Mouse (Mus musculus): ENCODE measurements around the gene Hoxd12. TPM values are rescaled to one million over a fixed set of nuclear protein-coding genes. Genes with fewer than 3 reads are reported as not detected.

Hoxd12 gene
- polyA plus RNA-seq, 1 experiment, result not detected

- peaks cover 11% of the 10 kb centered on the region for H3K27me3 ChIP-seq (ENCODE audit: control insufficient read depth, insufficient read depth, low read length)
- no peak for TF ChIP-seq CTCF (IDR thresholded peaks at IDR 0.05; ENCODE audit: extremely low read depth, insufficient read length, insufficient replicate concordance, low read depth, low read length)
- no peaks in the 10 kb centered on the region for H3K36me3 ChIP-seq (ENCODE audit: control insufficient read depth, insufficient read depth, low read length)
- 26% methylated on average over 5 of the region's 5 CpGs for WGBS
- H3K27ac ChIP-seq (ENCODE audit: insufficient read depth, low read depth, low read length), result no peak overlapping the region
- no peak overlapping the region for H3K4me3 ChIP-seq (ENCODE audit: low read depth, low read length)
- peaks cover 8% of the 10 kb centered on the region for H3K4me1 ChIP-seq (ENCODE audit: control insufficient read depth, insufficient read depth, insufficient read length, low read length)
Observed at GRCm38 (mm10) chr2:74720955-74721491, 46.2 kb downstream of the Hoxd12 start.

- H3K27me3 ChIP-seq (ENCODE audit: control insufficient read depth, insufficient read depth, low read length), result peaks cover 15% of the 10 kb centered on the region
- H3K4me3 ChIP-seq (ENCODE audit: low read depth, low read length), result no peak overlapping the region
- no peak overlapping the region for H3K27ac ChIP-seq (ENCODE audit: insufficient read depth, low read depth, low read length)
- no peaks in the 10 kb centered on the region for H3K36me3 ChIP-seq (ENCODE audit: control insufficient read depth, insufficient read depth, low read length)
- TF ChIP-seq POLR2A (IDR thresholded peaks at IDR 0.05; ENCODE audit: low read depth, low read length) (no peak), CTCF (IDR thresholded peaks at IDR 0.05; ENCODE audit: extremely low read depth, insufficient read length, insufficient replicate concordance, low read depth, low read length) (no peak)
- peaks cover 8% of the 10 kb centered on the region for H3K4me1 ChIP-seq (ENCODE audit: control insufficient read depth, insufficient read depth, insufficient read length, low read length)
- WGBS, result 5% methylated on average over 6 of the region's 6 CpGs
Observed at GRCm38 (mm10) chr2:74721882-74722281, 47.1 kb downstream of the Hoxd12 start.

- Histone ChIP-seq H3K4me3 (ENCODE audit: low read depth, low read length) (no peak overlapping the region), H3K4me1 (ENCODE audit: control insufficient read depth, insufficient read depth, insufficient read length, low read length) (peaks cover 10% of the 10 kb centered on the region), H3K27me3 (ENCODE audit: control insufficient read depth, insufficient read depth, low read length) (peaks cover 25% of the 10 kb centered on the region), H3K27ac (ENCODE audit: insufficient read depth, low read depth, low read length) (no peak overlapping the region), H3K36me3 (ENCODE audit: control insufficient read depth, insufficient read depth, low read length) (no peaks in the 10 kb centered on the region)
- TF ChIP-seq POLR2A (IDR thresholded peaks at IDR 0.05; ENCODE audit: low read depth, low read length) (no peak), CTCF (IDR thresholded peaks at IDR 0.05; ENCODE audit: extremely low read depth, insufficient read length, insufficient replicate concordance, low read depth, low read length) (no peak)
- whole genome bisulfite sequencing, result 48% methylated on average over 8 of the region's 8 CpGs
Observed at GRCm38 (mm10) chr2:74722949-74723348, 48.1 kb downstream of the Hoxd12 start.

GRCm38 (mm10) chr2:74724244-74725015, 49.6 kb downstream of the Hoxd12 start:
- TF ChIP-seq POLR2A (IDR thresholded peaks at IDR 0.05; ENCODE audit: low read depth, low read length) (no peak), CTCF (IDR thresholded peaks at IDR 0.05; ENCODE audit: extremely low read depth, insufficient read length, insufficient replicate concordance, low read depth, low read length) (no peak)
- H3K27me3 ChIP-seq (ENCODE audit: control insufficient read depth, insufficient read depth, low read length), result peaks cover 31% of the 10 kb centered on the region
- H3K36me3 ChIP-seq (ENCODE audit: control insufficient read depth, insufficient read depth, low read length), result no peaks in the 10 kb centered on the region
- no peak overlapping the region for H3K27ac ChIP-seq (ENCODE audit: insufficient read depth, low read depth, low read length)
- peaks cover 10% of the 10 kb centered on the region for H3K4me1 ChIP-seq (ENCODE audit: control insufficient read depth, insufficient read depth, insufficient read length, low read length)
- no peak overlapping the region for H3K4me3 ChIP-seq (ENCODE audit: low read depth, low read length)
- 35% methylated on average over 7 of the region's 7 CpGs for WGBS

- Histone ChIP-seq H3K27me3 (ENCODE audit: control insufficient read depth, insufficient read depth, low read length) (peaks cover 32% of the 10 kb centered on the region), H3K27ac (ENCODE audit: insufficient read depth, low read depth, low read length) (no peak overlapping the region), H3K4me1 (ENCODE audit: control insufficient read depth, insufficient read depth, insufficient read length, low read length) (peaks cover 10% of the 10 kb centered on the region), H3K4me3 (ENCODE audit: low read depth, low read length) (no peak overlapping the region), H3K36me3 (ENCODE audit: control insufficient read depth, insufficient read depth, low read length) (no peaks in the 10 kb centered on the region)
- 41% methylated on average over 17 of the region's 17 CpGs for WGBS
- TF ChIP-seq CTCF (IDR thresholded peaks at IDR 0.05; ENCODE audit: extremely low read depth, insufficient read length, insufficient replicate concordance, low read depth, low read length), result no peak
- TF ChIP-seq POLR2A (IDR thresholded peaks at IDR 0.05; ENCODE audit: low read depth, low read length), result no peak
Observed at GRCm38 (mm10) chr2:74725171-74725570, 50.4 kb downstream of the Hoxd12 start.

GRCm38 (mm10) chr2:74726551-74726950, 51.7 kb downstream of the Hoxd12 start, which contains the start of gene Gm28230:
Gene Gm28230, plus strand, starts transcription at chr2:74726728.
- Histone ChIP-seq H3K27me3 (ENCODE audit: control insufficient read depth, insufficient read depth, low read length) (peaks cover 40% of the 10 kb centered on the region), H3K27ac (ENCODE audit: insufficient read depth, low read depth, low read length) (no peak within 1 kb of the TSS), H3K4me3 (ENCODE audit: low read depth, low read length) (peak within 1 kb of the TSS; percentile 23), H3K36me3 (ENCODE audit: control insufficient read depth, insufficient read depth, low read length) (no peaks in the 10 kb centered on the region), H3K4me1 (ENCODE audit: control insufficient read depth, insufficient read depth, insufficient read length, low read length) (peaks cover 6% of the 10 kb centered on the region)
- 48% methylated on average over 5 of the region's 5 CpGs for WGBS
- TF ChIP-seq POLR2A (IDR thresholded peaks at IDR 0.05; ENCODE audit: low read depth, low read length), result no peak

- Histone ChIP-seq H3K4me3 (ENCODE audit: low read depth, low read length) (peak overlapping the region; percentile 23), H3K36me3 (ENCODE audit: control insufficient read depth, insufficient read depth, low read length) (no peaks in the 10 kb centered on the region), H3K27ac (ENCODE audit: insufficient read depth, low read depth, low read length) (no peak overlapping the region), H3K4me1 (ENCODE audit: control insufficient read depth, insufficient read depth, insufficient read length, low read length) (peaks cover 6% of the 10 kb centered on the region), H3K27me3 (ENCODE audit: control insufficient read depth, insufficient read depth, low read length) (peaks cover 44% of the 10 kb centered on the region)
- no peak for TF ChIP-seq POLR2A (IDR thresholded peaks at IDR 0.05; ENCODE audit: low read depth, low read length)
- TF ChIP-seq CTCF (IDR thresholded peaks at IDR 0.05; ENCODE audit: extremely low read depth, insufficient read length, insufficient replicate concordance, low read depth, low read length), result no peak
- WGBS, result 41% methylated on average over 43 of the region's 43 CpGs
Observed at GRCm38 (mm10) chr2:74726973-74727639, 52.3 kb downstream of the Hoxd12 start.

Other genes starting within 250 kb of the Hoxd12 start
- gene Lnpk, start 95.6 kb upstream of the Hoxd12 start, polyA plus RNA-seq (2012; rRNA removed), result 1.5 and 1.6 TPM in 2 replicates
- gene Evx2, start 15.5 kb upstream of the Hoxd12 start, polyA plus RNA-seq (2012; rRNA removed), result not detected in 2 replicates
- gene Hoxd13, start 6.7 kb upstream of the Hoxd12 start, polyA plus RNA-seq (2012; rRNA removed), result not detected in 2 replicates
- gene Hoxd11, start 4.5 kb downstream of the Hoxd12 start, polyA plus RNA-seq (2012; rRNA removed), result not detected in 2 replicates
- not detected in 2 replicates for gene Hoxd10, start 16.9 kb downstream of the Hoxd12 start, polyA plus RNA-seq (2012; rRNA removed)
- gene Hoxd9, start 22.7 kb downstream of the Hoxd12 start, polyA plus RNA-seq (2012; rRNA removed), result 0.24 and 0.34 TPM in 2 replicates
- gene Hoxd8, start 29.6 kb downstream of the Hoxd12 start, polyA plus RNA-seq (2012; rRNA removed), result 0.60 and 3.1 TPM in 2 replicates
- 0.42 and 0.48 TPM in 2 replicates for gene Hoxd3, start 36.9 kb downstream of the Hoxd12 start, polyA plus RNA-seq (2012; rRNA removed)
- gene Hoxd4, start 36.9 kb downstream of the Hoxd12 start, polyA plus RNA-seq (2012; rRNA removed), result 1.2 and 2.9 TPM in 2 replicates
- gene Gm28230, start 51.7 kb downstream of the Hoxd12 start, polyA plus RNA-seq (2012; rRNA removed), result 0.04 and 0.10 TPM in 2 replicates
- not detected in 2 replicates for gene Hoxd1, start 88.0 kb downstream of the Hoxd12 start, polyA plus RNA-seq (2012; rRNA removed)
- gene Mtx2, start 150.8 kb downstream of the Hoxd12 start, polyA plus RNA-seq (2012; rRNA removed), result 50.3 and 64.1 TPM in 2 replicates